Mouse (Mus musculus) hindbrain, postnatal 0 days (tissue): ENCODE measurements around the gene Peg10. TPM values are rescaled to one million over a fixed set of nuclear protein-coding genes. Genes with fewer than 3 reads are reported as not detected.

Source experiments
- ATAC-seq: fragments of 200-750 bp; cut with Nextera tagmentation; 2 replicates; pipeline ENCODE4 v1.8.0; 2017; ENCODE audit warnings: mild to moderate bottlenecking, moderate TSS enrichment, moderate library complexity
- DNase-seq: peaks from one replicate; pipeline ENCODE4 v3.0.0-alpha.2; 2015; ENCODE audit warnings: low spot score
- H3K27ac ChIP-seq: fragments of 300-500 bp; sonication (generic); 2 replicates; pipeline ENCODE4 v1.5.1; 2014; ENCODE audit warnings: mild to moderate bottlenecking
- H3K27me3 ChIP-seq: fragments of 300-500 bp; sonication (generic); 2 replicates; pipeline ENCODE4 v1.6.1; 2014; ENCODE audit warnings: low read length, mixed read lengths; ENCODE audit not compliant: insufficient read depth
- H3K36me3 ChIP-seq: fragments of 300-500 bp; sonication (generic); 2 replicates; pipeline ENCODE4 v1.6.1; 2014; ENCODE audit warnings: low read length, mixed read lengths; ENCODE audit not compliant: insufficient read depth
- H3K4me1 ChIP-seq: fragments of 300-500 bp; sonication (generic); 2 replicates; pipeline ENCODE4 v1.6.1; 2014; ENCODE audit warnings: antibody characterized with exemption, low read length, mixed read lengths; ENCODE audit not compliant: insufficient read depth
- H3K4me2 ChIP-seq: fragments of 300-500 bp; sonication (generic); 2 replicates; pipeline ENCODE4 v1.6.1; 2014; ENCODE audit warnings: low read depth, mild to moderate bottlenecking, low read length, moderate library complexity, mixed read lengths
- H3K4me3 ChIP-seq: fragments of 300-500 bp; sonication (generic); 2 replicates; pipeline ENCODE4 v1.5.1; 2014; ENCODE audit warnings: low read length
- H3K9ac ChIP-seq: fragments of 300-500 bp; sonication (generic); replicated peaks from 2 replicates; pipeline ENCODE4 v1.6.1; 2014; ENCODE audit warnings: mild to moderate bottlenecking, low read length, moderate library complexity, mixed read lengths
- H3K9me3 ChIP-seq: fragments of 300-500 bp; sonication (generic); 2 replicates; pipeline ENCODE4 v1.6.1; 2016; ENCODE audit warnings: low read length, mixed read lengths
- CTCF ChIP-seq: IDR thresholded peaks from 2 replicates; pipeline ENCODE4 v1.5.1; 2016; ENCODE audit warnings: antibody characterized with exemption, control low read depth, low read depth
- WGBS: fragments of 180-500 bp; shearing (Covaris S2); extraction: QIAGEN DNeasy Blood & Tissue Kit; methylation state at CpG from one replicate; pipeline ENCODE4 v1.1.7; 2014; 5-methylcytosine and 5-hydroxymethylcytosine counted together
- polyA plus RNA-seq: library from polyadenylated mRNA; unstranded; fragments of >200 nt; fragmentation: Nextera tagmentation; extraction: Ambion mirVana; gene quantifications from 2 replicates; pipeline ENCODE4 v1.2.1, GENCODE M21; 2015
- total RNA-seq: library from RNA; depleted of rRNA; stranded (reverse); fragments of >200 nt; gene quantifications from 2 replicates; pipeline ENCODE4 v1.2.3, GENCODE M21; 2014

Peg10 gene
- total and polyA plus RNA-seq, 2 experiments from 2014 or later = 3.9 to 58.1 TPM

DNA sequence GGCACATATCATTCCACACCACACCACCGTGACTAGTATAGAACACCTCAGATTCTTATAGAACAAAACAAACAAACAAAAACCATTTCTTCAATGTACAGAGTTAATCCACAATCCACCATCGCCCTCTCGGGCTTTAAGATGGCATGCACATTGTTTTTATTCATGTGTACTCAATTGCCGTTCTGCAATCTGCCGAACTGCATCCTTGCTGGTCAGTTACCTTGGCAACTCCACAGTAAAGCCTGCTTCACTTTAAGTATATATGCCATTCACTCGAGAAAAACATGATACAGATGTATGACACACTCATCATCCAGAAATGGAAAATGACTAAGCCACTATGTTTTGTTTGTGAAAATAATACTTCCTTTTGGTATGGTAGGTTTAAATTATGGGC lies 25.0 kb upstream of the Peg10 start:
- no peak overlapping the region for H3K4me2 ChIP-seq
- no peaks in the 10 kb centered on the region for H3K36me3 ChIP-seq
- H3K27me3 ChIP-seq = no peaks in the 10 kb centered on the region
- WGBS = 25% methylated on average over 6 of the region's 6 CpGs
- peak; percentile 59 for DNase-seq
- no peaks in the 10 kb centered on the region for H3K9me3 ChIP-seq
- TF ChIP-seq CTCF = peak; percentile 28; the same call in 1 of the 2 replicates
- no peak overlapping the region for H3K27ac ChIP-seq
- H3K4me1 ChIP-seq = no peaks in the 10 kb centered on the region
- ATAC-seq = peak; percentile 32; the same call in 1 of the 2 replicates
- H3K9ac ChIP-seq = no peak overlapping the region
- no peak overlapping the region for H3K4me3 ChIP-seq

- H3K4me1 ChIP-seq = no peaks in the 10 kb centered on the region
- H3K4me3 ChIP-seq = no peak overlapping the region
- no peaks in the 10 kb centered on the region for H3K9me3 ChIP-seq
- DNase-seq (no peak), ATAC-seq (no peak)
- H3K4me2 ChIP-seq = no peak overlapping the region
- no peaks in the 10 kb centered on the region for H3K27me3 ChIP-seq
- H3K27ac ChIP-seq = no peak overlapping the region
- no peaks in the 10 kb centered on the region for H3K36me3 ChIP-seq
- H3K9ac ChIP-seq = no peak overlapping the region
- WGBS = 82% methylated on average over 13 of the region's 13 CpGs
- no peak for TF ChIP-seq CTCF
Observed at GRCm38 (mm10) chr6:4722739-4723138, 24.4 kb upstream of the Peg10 start.

DNA sequence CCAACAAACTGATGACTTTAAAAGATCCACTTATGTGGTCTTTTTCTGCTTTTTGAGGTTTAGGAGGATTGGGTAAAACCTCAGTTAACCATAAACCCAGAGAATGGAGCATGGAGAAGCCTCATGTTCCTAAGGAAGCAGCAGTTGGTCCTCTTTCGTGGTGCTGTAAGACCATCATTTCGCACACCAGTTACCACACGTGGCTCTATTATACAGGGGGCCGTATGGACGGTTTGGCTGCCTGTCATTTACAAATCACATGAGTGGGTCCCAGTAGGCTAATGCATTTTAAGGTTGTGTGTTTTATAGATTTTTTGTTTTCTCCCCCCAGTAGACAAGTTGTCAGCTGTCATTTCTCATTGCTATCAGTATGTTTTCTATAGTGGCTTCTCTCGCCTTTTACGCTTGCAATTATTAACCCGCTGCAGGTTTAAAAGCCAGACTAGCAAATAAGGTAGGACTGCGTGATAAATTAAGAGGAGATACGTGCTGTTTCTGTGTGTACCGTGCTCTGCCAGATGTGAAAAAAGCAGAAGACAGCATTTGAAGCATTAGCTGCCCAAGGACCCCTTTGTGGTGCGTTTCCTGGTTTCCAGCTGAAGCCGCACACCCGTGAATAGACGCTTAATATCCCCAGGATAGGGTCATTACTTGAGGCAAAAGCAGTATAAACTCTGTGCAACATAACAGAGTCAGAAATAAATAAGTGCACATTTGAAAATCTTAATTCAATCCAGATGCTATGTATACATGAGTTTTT lies 22.9 kb upstream of the Peg10 start:
- Histone ChIP-seq H3K4me2 (no peak overlapping the region), H3K27me3 (no peaks in the 10 kb centered on the region), H3K9me3 (no peaks in the 10 kb centered on the region), H3K27ac (no peak overlapping the region), H3K36me3 (no peaks in the 10 kb centered on the region), H3K4me3 (no peak overlapping the region), H3K4me1 (no peaks in the 10 kb centered on the region), H3K9ac (no peak overlapping the region)
- TF ChIP-seq CTCF = no peak
- DNase-seq = no peak
- WGBS = 53% methylated on average over 15 of the region's 15 CpGs
- no peak for ATAC-seq

DNA sequence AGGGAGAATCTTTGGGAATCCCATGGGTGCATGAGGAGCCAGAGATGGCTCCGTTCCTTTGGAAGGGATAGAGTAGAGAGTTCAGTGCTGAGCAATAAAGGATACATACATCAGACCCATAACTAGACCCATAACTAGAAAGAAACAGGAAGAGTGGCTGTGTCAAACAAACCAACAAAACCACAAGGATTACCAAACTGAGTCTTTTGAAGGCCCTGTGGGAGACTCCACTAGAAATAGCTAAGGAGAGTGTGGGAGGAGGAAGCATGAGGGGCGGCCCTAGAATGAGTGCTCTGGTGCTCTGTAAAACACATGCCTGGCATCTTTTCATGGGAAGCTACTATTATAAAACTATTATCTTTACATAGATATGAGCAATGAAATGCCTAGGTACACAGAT lies 18.8 kb upstream of the Peg10 start:
- H3K36me3 ChIP-seq = no peaks in the 10 kb centered on the region
- 95% methylated on average over 2 of the region's 2 CpGs for WGBS
- no peaks in the 10 kb centered on the region for H3K4me1 ChIP-seq

GRCm38 (mm10) chr6:4731675-4732074 lies 15.4 kb upstream of the Peg10 start:
- WGBS = 70% methylated on average over 8 of the region's 8 CpGs
- TF ChIP-seq CTCF = no peak
- Histone ChIP-seq H3K9ac (no peak overlapping the region), H3K27ac (no peak overlapping the region), H3K4me3 (no peak overlapping the region), H3K36me3 (no peaks in the 10 kb centered on the region), H3K27me3 (no peaks in the 10 kb centered on the region), H3K9me3 (no peaks in the 10 kb centered on the region), H3K4me1 (no peaks in the 10 kb centered on the region), H3K4me2 (no peak overlapping the region)
- ATAC-seq = no peak
- DNase-seq = no peak

More for the DNA sequence above, 18.8 kb upstream of the Peg10 start:
- TF ChIP-seq CTCF = no peak
- ATAC-seq = no peak
- DNase-seq = no peak
- no peak overlapping the region for H3K9ac ChIP-seq
- H3K9me3 ChIP-seq = no peaks in the 10 kb centered on the region
- H3K27ac ChIP-seq = no peak overlapping the region
- no peak overlapping the region for H3K4me2 ChIP-seq
- H3K27me3 ChIP-seq = no peaks in the 10 kb centered on the region
- H3K4me3 ChIP-seq = no peak overlapping the region

DNA sequence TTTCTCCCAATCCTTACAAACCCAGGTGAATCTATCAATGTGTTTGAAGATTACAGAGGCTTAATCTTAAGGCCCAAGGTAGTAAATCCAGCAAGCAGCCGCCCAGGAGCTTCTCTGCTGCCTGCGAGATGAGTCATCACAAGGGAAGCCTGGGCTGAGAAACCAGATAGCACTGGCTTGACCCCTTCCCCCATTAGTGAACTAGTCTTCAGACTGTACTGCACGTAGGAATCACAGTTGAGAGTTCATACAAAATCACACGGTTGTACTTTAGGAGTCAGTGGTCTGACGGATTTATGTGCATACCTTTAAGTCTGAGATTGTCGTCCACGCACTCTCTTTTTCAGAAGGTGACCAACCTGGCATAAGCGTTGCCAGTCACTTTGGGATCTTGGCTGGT lies 13.9 kb upstream of the Peg10 start:
- DNase-seq (no peak), ATAC-seq (no peak)
- Histone ChIP-seq H3K36me3 (no peaks in the 10 kb centered on the region), H3K4me1 (no peaks in the 10 kb centered on the region), H3K27ac (no peak overlapping the region), H3K9me3 (no peaks in the 10 kb centered on the region), H3K9ac (no peak overlapping the region), H3K4me2 (no peak overlapping the region), H3K4me3 (no peak overlapping the region), H3K27me3 (no peaks in the 10 kb centered on the region)
- WGBS = 87% methylated on average over 8 of the region's 8 CpGs
- TF ChIP-seq CTCF = no peak

GRCm38 (mm10) chr6:4736372-4736771 lies 10.7 kb upstream of the Peg10 start:
- no peak overlapping the region for H3K9ac ChIP-seq
- H3K27ac ChIP-seq = no peak overlapping the region
- H3K4me1 ChIP-seq = no peaks in the 10 kb centered on the region
- no peak overlapping the region for H3K4me2 ChIP-seq
- WGBS = 83% methylated on average over 9 of the region's 9 CpGs
- H3K4me3 ChIP-seq = no peak overlapping the region
- H3K9me3 ChIP-seq = no peaks in the 10 kb centered on the region
- no peak for DNase-seq
- no peak for TF ChIP-seq CTCF
- H3K27me3 ChIP-seq = no peaks in the 10 kb centered on the region
- no peak for ATAC-seq
- no peaks in the 10 kb centered on the region for H3K36me3 ChIP-seq
